Mouse (Mus musculus): ENCODE measurements at regions not wholly inside any gene's neighbourhood (a gene's known extent, or its start where the extent isn't known, plus 50 kb on each side); places are given as distances from the start of the nearest gene placed in this dataset.

DNA sequence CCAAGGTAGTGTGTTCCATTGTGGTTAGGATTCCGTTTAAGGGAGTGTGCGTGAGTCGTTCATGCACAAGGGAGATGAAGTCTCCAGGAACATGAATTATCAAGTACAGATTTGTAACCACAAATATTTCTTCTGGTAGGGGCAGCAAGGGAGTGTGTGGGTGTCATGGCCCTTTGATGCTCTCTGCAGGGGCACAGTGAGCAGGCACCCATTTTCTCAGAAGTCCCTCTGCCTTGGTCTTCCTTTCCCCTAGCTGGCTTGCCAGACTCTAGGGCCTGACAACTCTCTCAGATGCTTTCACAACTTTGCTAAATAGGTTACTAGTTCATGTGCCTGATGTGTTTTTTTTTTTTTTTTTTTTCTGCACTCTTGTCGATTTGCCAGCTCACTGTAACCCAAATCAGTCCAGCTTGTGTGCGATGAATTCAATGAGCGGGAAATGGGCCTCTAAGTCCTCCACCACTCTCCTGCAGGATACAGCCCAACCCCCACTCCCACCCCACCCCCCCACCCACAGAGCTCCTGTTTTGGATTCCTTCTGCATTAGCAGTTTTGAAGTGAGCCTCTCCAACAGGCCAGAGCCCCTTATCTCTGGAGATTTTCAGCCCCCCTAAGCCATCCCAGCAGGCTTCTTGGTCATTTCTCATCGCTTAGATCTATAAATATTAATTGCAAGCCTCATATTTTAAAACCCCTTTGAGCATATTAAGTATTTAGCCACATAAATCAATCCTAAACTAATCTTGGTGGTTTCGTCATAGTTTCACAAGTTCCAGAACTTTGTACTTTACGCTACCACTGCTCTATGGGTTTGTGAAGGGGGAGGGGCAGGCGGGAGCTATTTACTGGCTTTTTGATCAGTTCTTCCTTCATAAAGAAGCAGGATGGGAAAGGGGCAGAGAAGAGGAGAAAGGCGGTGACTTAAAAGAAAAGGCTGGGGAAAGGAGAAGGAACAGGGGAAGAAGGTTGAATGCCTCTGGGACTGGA is 628.4 kb upstream of the Cdh11 start:
- no peaks in the 10 kb centered on the region for H3K27me3 ChIP-seq (replicated peaks; ENCODE audit: control insufficient read depth, insufficient read depth, low read length)
- ATAC-seq: peak; percentile 81
- no peak overlapping the region for H3K4me2 ChIP-seq (replicated peaks; ENCODE audit: low read depth)
- H3K4me3 ChIP-seq (ENCODE audit: low read depth, low read length): no peak overlapping the region
- WGBS: 47% methylated on average over 11 of the region's 11 CpGs
- H3K4me1 ChIP-seq (replicated peaks; ENCODE audit: control insufficient read depth, insufficient read depth, low read length): peaks cover 3% of the 10 kb centered on the region; the same call in 1 of the 2 replicates
- no peak overlapping the region for H3K9ac ChIP-seq (ENCODE audit: low read depth, low read length)
- H3K27ac ChIP-seq (ENCODE audit: low read depth, low read length): no peak overlapping the region
- H3K9me3 ChIP-seq (ENCODE audit: control insufficient read depth): no peaks in the 10 kb centered on the region
- TF ChIP-seq CTCF (IDR thresholded peaks at IDR 0.05; ENCODE audit: low read depth): no peak
- no peaks in the 10 kb centered on the region for H3K36me3 ChIP-seq (ENCODE audit: control insufficient read depth, insufficient read depth)

DNA sequence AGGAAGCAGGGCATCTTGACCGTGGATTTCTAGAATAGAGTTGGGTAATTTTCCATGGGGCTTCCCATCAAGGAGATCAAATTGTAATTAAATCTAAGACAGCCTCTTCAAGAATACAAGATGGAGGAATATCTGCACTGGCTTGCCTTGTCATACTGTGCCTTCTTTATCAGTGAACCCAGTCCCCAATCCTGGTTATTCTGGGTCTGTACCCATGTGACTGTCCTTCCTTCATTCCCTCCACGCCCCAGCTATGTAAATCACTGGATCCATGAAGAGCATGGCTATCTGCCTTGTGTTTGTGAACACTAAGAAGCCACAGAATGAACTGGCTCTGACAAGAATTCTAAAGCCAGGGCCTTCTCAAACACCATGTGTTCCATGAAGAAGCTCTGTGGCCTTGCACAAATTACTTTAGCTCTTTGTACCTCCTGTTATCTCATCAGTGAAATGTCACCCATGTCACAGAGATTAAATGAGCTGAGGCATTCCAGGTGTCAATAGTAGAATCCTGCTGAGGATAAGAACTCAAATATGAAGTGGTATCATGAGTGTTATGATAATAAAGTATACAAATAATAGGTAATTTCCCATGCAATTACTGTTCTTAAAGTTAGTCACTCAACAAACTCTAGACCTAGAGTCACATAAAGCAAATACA is 637.0 kb upstream of the Cdh11 start:
- H3K4me2 ChIP-seq (replicated peaks; ENCODE audit: low read depth): no peak overlapping the region
- H3K27me3 ChIP-seq (replicated peaks; ENCODE audit: control insufficient read depth, insufficient read depth, low read length): no peaks in the 10 kb centered on the region
- no peaks in the 10 kb centered on the region for H3K4me1 ChIP-seq (replicated peaks; ENCODE audit: control insufficient read depth, insufficient read depth, low read length)
- no peak for TF ChIP-seq CTCF (IDR thresholded peaks at IDR 0.05; ENCODE audit: low read depth)
- H3K36me3 ChIP-seq (ENCODE audit: control insufficient read depth, insufficient read depth): no peaks in the 10 kb centered on the region
- H3K9ac ChIP-seq (ENCODE audit: low read depth, low read length): no peak overlapping the region
- 77% methylated on average over 2 of the region's 2 CpGs for WGBS
- H3K9me3 ChIP-seq (ENCODE audit: control insufficient read depth): no peaks in the 10 kb centered on the region
- H3K4me3 ChIP-seq (ENCODE audit: low read depth, low read length): no peak overlapping the region
- H3K27ac ChIP-seq (ENCODE audit: low read depth, low read length): no peak overlapping the region
- ATAC-seq: peak; percentile 56

DNA sequence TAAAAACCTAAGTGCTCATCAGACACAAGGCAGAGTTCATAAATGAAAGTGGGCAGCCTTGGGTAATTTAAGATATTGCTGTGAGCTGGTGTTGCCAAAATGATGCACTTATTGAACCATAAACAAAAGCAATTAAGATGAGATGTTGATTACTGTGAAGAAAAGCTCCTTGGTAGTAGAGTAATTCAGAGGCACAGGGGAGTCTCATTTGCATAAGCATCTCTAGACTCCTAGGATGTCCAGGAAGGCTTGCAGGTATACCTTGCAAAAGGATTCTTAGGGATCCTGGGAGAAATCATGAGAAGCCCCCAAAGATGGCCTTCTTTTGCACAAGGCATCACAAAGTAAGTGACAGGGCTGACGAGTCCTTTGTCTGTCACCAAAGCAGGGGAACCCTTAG is 640.5 kb upstream of the Cdh11 start:
- WGBS: 86% methylated on average over 1 of the region's 1 CpGs

DNA sequence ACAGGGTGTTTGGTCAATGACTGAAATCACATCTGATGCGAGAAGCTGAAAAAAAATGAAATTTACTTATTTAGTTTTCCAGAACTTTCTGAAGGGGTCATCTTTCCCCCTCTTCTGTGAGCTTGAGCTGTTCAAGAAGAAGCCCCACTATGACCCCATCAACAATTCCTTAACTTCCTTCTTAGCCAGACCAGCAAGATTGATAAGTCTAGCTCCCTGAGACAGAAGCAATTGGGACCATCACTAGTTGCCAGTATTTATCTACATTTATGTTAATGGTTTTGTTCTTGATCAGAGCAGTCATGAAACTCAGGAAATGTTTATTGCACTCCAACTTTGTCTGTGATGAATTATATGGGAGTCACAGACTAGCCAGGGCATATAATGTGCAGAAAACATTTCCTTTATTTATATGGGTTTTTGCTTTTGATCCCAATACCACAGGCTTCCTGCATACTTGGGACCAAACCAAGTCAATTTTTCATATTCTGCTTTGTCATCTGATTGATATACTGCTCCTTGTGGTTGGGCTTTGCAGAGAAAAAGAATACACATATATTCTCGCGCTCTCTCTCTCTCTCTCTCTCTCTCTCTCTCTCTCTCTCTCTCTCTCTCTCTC is 645.5 kb upstream of the Cdh11 start:
- Histone ChIP-seq H3K36me3 (ENCODE audit: control insufficient read depth, insufficient read depth) (no peaks in the 10 kb centered on the region), H3K4me2 (replicated peaks; ENCODE audit: low read depth) (no peak overlapping the region), H3K27me3 (replicated peaks; ENCODE audit: control insufficient read depth, insufficient read depth, low read length) (no peaks in the 10 kb centered on the region), H3K4me1 (replicated peaks; ENCODE audit: control insufficient read depth, insufficient read depth, low read length) (no peaks in the 10 kb centered on the region), H3K27ac (ENCODE audit: low read depth, low read length) (no peak overlapping the region), H3K4me3 (ENCODE audit: low read depth, low read length) (no peak overlapping the region), H3K9me3 (ENCODE audit: control insufficient read depth) (no peaks in the 10 kb centered on the region), H3K9ac (ENCODE audit: low read depth, low read length) (no peak overlapping the region)
- ATAC-seq: no peak
- WGBS: 100% methylated on average over 3 of the region's 3 CpGs
- no peak for TF ChIP-seq CTCF (IDR thresholded peaks at IDR 0.05; ENCODE audit: low read depth)

More for the DNA sequence above, 640.5 kb upstream of the Cdh11 start:
- no peak for ATAC-seq
- no peak overlapping the region for H3K9ac ChIP-seq (ENCODE audit: low read depth, low read length)
- no peak overlapping the region for H3K4me2 ChIP-seq (replicated peaks; ENCODE audit: low read depth)
- TF ChIP-seq CTCF (IDR thresholded peaks at IDR 0.05; ENCODE audit: low read depth): no peak
- H3K27me3 ChIP-seq (replicated peaks; ENCODE audit: control insufficient read depth, insufficient read depth, low read length): no peaks in the 10 kb centered on the region
- H3K36me3 ChIP-seq (ENCODE audit: control insufficient read depth, insufficient read depth): no peaks in the 10 kb centered on the region
- H3K4me3 ChIP-seq (ENCODE audit: low read depth, low read length): no peak overlapping the region
- no peaks in the 10 kb centered on the region for H3K9me3 ChIP-seq (ENCODE audit: control insufficient read depth)
- no peak overlapping the region for H3K27ac ChIP-seq (ENCODE audit: low read depth, low read length)
- H3K4me1 ChIP-seq (replicated peaks; ENCODE audit: control insufficient read depth, insufficient read depth, low read length): no peaks in the 10 kb centered on the region

DNA sequence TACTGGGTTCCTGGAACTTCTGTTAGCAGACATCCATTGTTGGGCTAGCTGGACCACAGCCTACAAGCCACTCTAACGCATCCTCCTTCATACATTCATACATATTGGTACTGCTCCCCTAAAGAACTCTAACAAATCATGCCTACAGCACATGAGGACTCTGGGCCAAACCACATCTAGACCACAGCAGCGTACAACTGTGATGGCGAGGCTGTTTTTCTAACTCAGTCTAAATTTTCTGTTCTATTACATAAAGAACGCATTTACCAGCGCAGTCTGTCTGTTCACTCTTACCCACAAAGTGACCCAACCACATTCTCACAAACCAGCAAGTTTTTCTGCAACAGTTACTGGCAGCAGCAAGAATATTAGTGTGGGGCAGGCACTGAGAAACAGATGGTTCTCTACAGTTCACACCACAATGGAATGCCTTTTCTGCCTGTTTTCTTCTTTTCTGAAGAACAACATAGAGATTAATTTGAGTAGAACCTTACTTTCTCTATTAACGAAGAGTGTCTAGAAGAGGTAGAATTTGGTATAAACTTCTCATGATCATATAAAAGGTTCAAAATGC is 648.2 kb upstream of the Cdh11 start:
- no peak overlapping the region for H3K4me3 ChIP-seq (ENCODE audit: low read depth, low read length)
- H3K27ac ChIP-seq (ENCODE audit: low read depth, low read length): no peak overlapping the region
- no peak overlapping the region for H3K9ac ChIP-seq (ENCODE audit: low read depth, low read length)
- H3K36me3 ChIP-seq (ENCODE audit: control insufficient read depth, insufficient read depth): no peaks in the 10 kb centered on the region
- no peaks in the 10 kb centered on the region for H3K4me1 ChIP-seq (replicated peaks; ENCODE audit: control insufficient read depth, insufficient read depth, low read length)
- 93% methylated on average over 6 of the region's 6 CpGs for WGBS
- no peaks in the 10 kb centered on the region for H3K27me3 ChIP-seq (replicated peaks; ENCODE audit: control insufficient read depth, insufficient read depth, low read length)
- TF ChIP-seq CTCF (IDR thresholded peaks at IDR 0.05; ENCODE audit: low read depth): no peak
- ATAC-seq: no peak
- no peaks in the 10 kb centered on the region for H3K9me3 ChIP-seq (ENCODE audit: control insufficient read depth)
- no peak overlapping the region for H3K4me2 ChIP-seq (replicated peaks; ENCODE audit: low read depth)

Data from intestine, postnatal 0 days (tissue).